In genomic region chr9:43067896-43068295, GRCm38 (mm10) we compare ENCODE assay signal across 20 mouse cellular contexts. TPM values are rescaled to one million over a fixed set of nuclear protein-coding genes. Genes with fewer than 3 reads are reported as not detected.
DNase-seq lines count a peak whose midpoint lies in the region; ATAC-seq and TF ChIP-seq lines count a peak whose summit lies in the region.
"Had no signal": no experiment of that assay in that cellular context is flagged by ENCODE, and none has a peak within 500 bp of the region (broad histone marks: within the 10 kb centered on the region; RNA-seq: fewer than 3 reads in every experiment).

No protein-coding gene starts in this region.

- H3K4me1 ChIP-seq in forebrain, embryonic 15.5 days: peaks cover 43% of the 10 kb centered on the region
- peaks cover 22% of the 10 kb centered on the region for H3K4me1 ChIP-seq in forebrain, embryonic 10.5 days
- H3K4me1 ChIP-seq in kidney, embryonic 15.5 days: peaks cover 34% of the 10 kb centered on the region
- peaks cover 31% of the 10 kb centered on the region for H3K4me1 ChIP-seq in forebrain, postnatal 0 days (ENCODE audit: insufficient read depth)
- peaks cover 49% of the 10 kb centered on the region for H3K4me1 ChIP-seq in neural tube, embryonic 13.5 days (replicated peaks)
- H3K4me1 ChIP-seq: liver, embryonic 12.5 days had no signal

- TF ChIP-seq CTCF in forebrain, postnatal 0 days (IDR thresholded peaks at IDR 0.05; ENCODE audit: low read depth): no peak

- ATAC-seq in forebrain, embryonic 15.5 days (replicated peaks): no peak
- no peak for ATAC-seq in kidney, embryonic 15.5 days (replicated peaks; ENCODE audit: low FRiP score)
- ATAC-seq in forebrain, postnatal 0 days: no peak
- no peak for ATAC-seq in neural tube, embryonic 13.5 days (ENCODE audit: low read depth)
- ATAC-seq: activated CD4-positive, CD25-positive, alpha-beta regulatory T cell, adult 4 months; liver, embryonic 12.5 days had no signal

- H3K4me3 ChIP-seq in forebrain, embryonic 15.5 days: no peak overlapping the region
- H3K4me3 ChIP-seq in forebrain, embryonic 10.5 days: no peak overlapping the region
- H3K4me3 ChIP-seq in kidney, embryonic 15.5 days (replicated peaks): no peak overlapping the region
- no peak overlapping the region for H3K4me3 ChIP-seq in forebrain, postnatal 0 days (ENCODE audit: low read depth, low read length)
- 0 out of 2 replicates have a peak overlapping the region, but pooled peaks have one; percentile 12 for H3K4me3 ChIP-seq in neural tube, embryonic 13.5 days
- H3K4me3 ChIP-seq: embryonic facial prominence, embryonic 13.5 days; heart, embryonic 10.5 days; limb, embryonic 10.5 days; liver, embryonic 12.5 days had no signal

- no peaks in the 10 kb centered on the region for H3K27me3 ChIP-seq in forebrain, embryonic 15.5 days
- H3K27me3 ChIP-seq in forebrain, embryonic 10.5 days (ENCODE audit: poor library complexity, severe bottlenecking): no peaks in the 10 kb centered on the region
- H3K27me3 ChIP-seq in kidney, embryonic 15.5 days: no peaks in the 10 kb centered on the region
- no peaks in the 10 kb centered on the region for H3K27me3 ChIP-seq in forebrain, postnatal 0 days (ENCODE audit: insufficient read depth, low read length)
- no peaks in the 10 kb centered on the region for H3K27me3 ChIP-seq in neural tube, embryonic 13.5 days
- H3K27me3 ChIP-seq: embryonic facial prominence, embryonic 13.5 days; liver, embryonic 12.5 days had no signal

- H3K36me3 ChIP-seq in forebrain, embryonic 15.5 days: no peaks in the 10 kb centered on the region
- H3K36me3 ChIP-seq in forebrain, embryonic 10.5 days (replicated peaks): no peaks in the 10 kb centered on the region
- no peaks in the 10 kb centered on the region for H3K36me3 ChIP-seq in kidney, embryonic 15.5 days
- no peaks in the 10 kb centered on the region for H3K36me3 ChIP-seq in forebrain, postnatal 0 days (ENCODE audit: insufficient read depth)
- no peaks in the 10 kb centered on the region for H3K36me3 ChIP-seq in neural tube, embryonic 13.5 days
- H3K36me3 ChIP-seq: embryonic facial prominence, embryonic 13.5 days; heart, embryonic 10.5 days; limb, embryonic 10.5 days; liver, embryonic 12.5 days had no signal

- H3K9me3 ChIP-seq in forebrain, embryonic 15.5 days: no peaks in the 10 kb centered on the region
- H3K9me3 ChIP-seq in forebrain, embryonic 10.5 days: no peaks in the 10 kb centered on the region
- no peaks in the 10 kb centered on the region for H3K9me3 ChIP-seq in kidney, embryonic 15.5 days (replicated peaks)
- H3K9me3 ChIP-seq in forebrain, postnatal 0 days (ENCODE audit: low read length): no peaks in the 10 kb centered on the region
- no peaks in the 10 kb centered on the region for H3K9me3 ChIP-seq in neural tube, embryonic 13.5 days
- H3K9me3 ChIP-seq: embryonic facial prominence, embryonic 13.5 days; G1E; heart, embryonic 10.5 days; limb, embryonic 10.5 days; liver, embryonic 12.5 days had no signal

- no peak for DNase-seq in forebrain, embryonic 10.5 days (ENCODE audit: extremely low spot score, low spot score)
- DNase-seq in kidney, postnatal 14 days: peak; percentile 23
- no peak for DNase-seq in forebrain, postnatal 0 days
- no peak for DNase-seq in spleen, adult 12 weeks (ENCODE audit: low spot score)
- DNase-seq in yolk sac, embryonic 10.5 days (ENCODE audit: low spot score): no peak
- DNase-seq: adrenal gland, postnatal 10 days; gastrocnemius, postnatal 25 days; lung, adult 2 months; lung, postnatal 4 days; right cerebral cortex, adult 18-20 months; thymus, postnatal 36 days had no signal

- H3K4me2 ChIP-seq in forebrain, embryonic 15.5 days (replicated peaks): peak overlapping the region; percentile 31
- no peak overlapping the region for H3K4me2 ChIP-seq in kidney, embryonic 15.5 days
- H3K4me2 ChIP-seq in forebrain, postnatal 0 days (ENCODE audit: low read depth): peak overlapping the region; percentile 48
- H3K4me2 ChIP-seq in neural tube, embryonic 13.5 days: peak overlapping the region; percentile 60
- H3K4me2 ChIP-seq: embryonic facial prominence, embryonic 13.5 days; liver, embryonic 12.5 days had no signal

- H3K27ac ChIP-seq in forebrain, embryonic 15.5 days (replicated peaks): no peak overlapping the region; the same call in 1 of the 2 replicates
- H3K27ac ChIP-seq in forebrain, embryonic 10.5 days: no peak overlapping the region
- no peak overlapping the region for H3K27ac ChIP-seq in kidney, embryonic 15.5 days
- no peak overlapping the region for H3K27ac ChIP-seq in forebrain, postnatal 0 days (ENCODE audit: low read depth, low read length)
- H3K27ac ChIP-seq in neural tube, embryonic 13.5 days (replicated peaks): no peak overlapping the region
- H3K27ac ChIP-seq: embryonic facial prominence, embryonic 13.5 days; heart, embryonic 10.5 days; limb, embryonic 10.5 days; liver, embryonic 12.5 days had no signal

- WGBS in forebrain, embryonic 15.5 days: 77% methylated on average over 3 of the region's 3 CpGs
- WGBS in forebrain, embryonic 10.5 days: 88% methylated on average over 3 of the region's 3 CpGs
- WGBS in kidney, embryonic 15.5 days: 58% methylated on average over 3 of the region's 3 CpGs
- 78% methylated on average over 3 of the region's 3 CpGs for WGBS in forebrain, postnatal 0 days
- WGBS in neural tube, embryonic 13.5 days: 86% methylated on average over 3 of the region's 3 CpGs

- H3K9ac ChIP-seq in forebrain, embryonic 15.5 days (replicated peaks): no peak overlapping the region
- H3K9ac ChIP-seq in kidney, embryonic 15.5 days: no peak overlapping the region
- no peak overlapping the region for H3K9ac ChIP-seq in forebrain, postnatal 0 days
- no peak overlapping the region for H3K9ac ChIP-seq in neural tube, embryonic 13.5 days
- H3K9ac ChIP-seq: embryonic facial prominence, embryonic 13.5 days; liver, embryonic 12.5 days had no signal

RNA-seq across cellular contexts. Expression of gene Arhgef12, which starts 39.1 kb away (rescaled TPM):
- polyA plus RNA-seq in forebrain, embryonic 15.5 days (2015; fragmentation: Nextera tagmentation; extraction: Ambion mirVana): 19.3 and 20.0 TPM in 2 replicates
- polyA plus RNA-seq in forebrain, embryonic 10.5 days (2016; fragmentation: Nextera tagmentation; extraction: Ambion mirVana): 7.0 and 9.2 TPM in 2 replicates
- polyA plus RNA-seq in kidney, embryonic 15.5 days (2015; fragmentation: Nextera tagmentation; extraction: Ambion mirVana): 14.6 and 15.5 TPM in 2 replicates
- 91.7 and 98.7 TPM in 2 replicates for total RNA-seq in forebrain, postnatal 0 days (2014; rRNA removed)
- 6.5 and 12.2 TPM in 2 replicates for polyA plus RNA-seq in forebrain, postnatal 0 days (2015; fragmentation: Nextera tagmentation; extraction: Ambion mirVana)
- 15.3 and 19.9 TPM in 2 replicates for polyA plus RNA-seq in neural tube, embryonic 13.5 days (2015; fragmentation: Nextera tagmentation; extraction: Ambion mirVana)

RNA-seq across cellular contexts. Expression of gene Tmem136, which starts 48.5 kb away (rescaled TPM):
- 7.5 and 9.3 TPM in 2 replicates for polyA plus RNA-seq in forebrain, embryonic 15.5 days (2015; fragmentation: Nextera tagmentation; extraction: Ambion mirVana)
- polyA plus RNA-seq in forebrain, embryonic 10.5 days (2016; fragmentation: Nextera tagmentation; extraction: Ambion mirVana): 11.4 and 12.9 TPM in 2 replicates
- polyA plus RNA-seq in kidney, embryonic 15.5 days (2015; fragmentation: Nextera tagmentation; extraction: Ambion mirVana): 7.5 and 8.6 TPM in 2 replicates
- total RNA-seq in forebrain, postnatal 0 days (2014; rRNA removed): 6.0 and 6.2 TPM in 2 replicates
- 6.8 and 7.5 TPM in 2 replicates for polyA plus RNA-seq in forebrain, postnatal 0 days (2015; fragmentation: Nextera tagmentation; extraction: Ambion mirVana)
- polyA plus RNA-seq in neural tube, embryonic 13.5 days (2015; fragmentation: Nextera tagmentation; extraction: Ambion mirVana): 12.9 and 13.2 TPM in 2 replicates
